ENCODE assay signal across 25 mouse cellular contexts in the genomic region with DNA sequence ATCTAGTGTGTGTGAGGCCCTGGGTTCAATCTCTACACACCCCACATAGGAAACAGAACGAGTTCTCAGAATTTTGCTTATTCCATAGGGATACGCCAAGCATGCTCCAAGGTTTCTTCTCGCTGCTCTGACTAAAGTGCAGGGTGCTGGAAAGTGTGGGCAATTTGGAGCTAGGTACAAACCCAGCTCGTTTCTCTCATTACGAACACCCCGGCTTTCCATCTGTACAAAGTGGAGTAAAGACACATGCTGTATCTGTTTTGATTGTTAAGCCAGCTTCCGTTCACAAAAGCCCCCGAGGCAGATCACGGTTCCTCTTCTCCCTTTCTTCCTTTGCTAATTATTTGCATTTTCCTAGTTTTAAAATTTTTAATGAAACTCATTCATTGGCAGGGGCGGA.
"Had no signal": no experiment of that assay in that cellular context is flagged by ENCODE, and none has a peak within 500 bp of the region (broad histone marks: within the 10 kb centered on the region; RNA-seq: fewer than 3 reads in every experiment).

No protein-coding gene starts in this region.

- H3K27ac ChIP-seq: embryonic facial prominence, embryonic 10.5 days; embryonic facial prominence, embryonic 12.5 days; embryonic facial prominence, embryonic 13.5 days; embryonic facial prominence, embryonic 15.5 days; forebrain, embryonic 10.5 days; forebrain, embryonic 12.5 days; forebrain, embryonic 13.5 days; forebrain, embryonic 15.5 days; gastrocnemius, adult 2 months; heart, adult 2 months had no signal

- H3K4me3 ChIP-seq: embryonic facial prominence, embryonic 10.5 days; embryonic facial prominence, embryonic 12.5 days; embryonic facial prominence, embryonic 13.5 days; embryonic facial prominence, embryonic 15.5 days; erythroblast, embryonic 14.5 days; forebrain, embryonic 10.5 days; forebrain, embryonic 12.5 days; forebrain, embryonic 13.5 days; forebrain, embryonic 15.5 days; gastrocnemius, adult 2 months; heart, adult 2 months had no signal

- DNase-seq: cerebellum, adult 8-10 months; cerebellum, adult 9-10 months; cerebellum, adult 9-11 months; cerebellum, postnatal 10 days; cerebellum, postnatal 14 days; cerebellum, postnatal 25 days; cerebellum, postnatal 36 days; embryo, embryonic 11 days; forebrain, postnatal 0 days; gastrocnemius, adult 2 months; gastrocnemius, postnatal 10 days; gastrocnemius, postnatal 14 days; gastrocnemius, postnatal 25 days; gastrocnemius, postnatal 36 days; heart, adult 18-20 months; heart, adult 2 months had no signal
